Mouse (Mus musculus): ENCODE data around the gene Ednra. TPM values are rescaled to one million over a fixed set of nuclear protein-coding genes. Genes with fewer than 3 reads are reported as not detected.

Ednra gene
- 20.0 and 32.0 TPM in 2 replicates for polyA plus RNA-seq (2014; fragmentation: Nextera tagmentation; extraction: Ambion mirVana)

GRCm38 (mm10) chr8:77724046-77724930, at the start of gene Ednra:
Ednra (minus strand) TSS chr8:77724464.
- 2% methylated on average over 27 of the region's 27 CpGs for WGBS
- peak within 1 kb of the TSS; percentile 74 for H3K9ac ChIP-seq (ENCODE audit: low read length)
- peak within 1 kb of the TSS; percentile 75 for H3K27ac ChIP-seq (ENCODE audit: low read depth, low read length)
- peak; percentile 73 for DNase-seq (ENCODE audit: low spot score)
- H3K4me3 ChIP-seq (ENCODE audit: low read depth, low read length), result peak within 1 kb of the TSS; percentile 56
- no peaks in the 10 kb centered on the region for H3K9me3 ChIP-seq (ENCODE audit: control insufficient read depth, low read length)
- peak within 1 kb of the TSS; percentile 79 for H3K4me2 ChIP-seq (ENCODE audit: low read depth)
- peaks cover 3% of the 10 kb centered on the region; the same call in 1 of the 2 replicates for H3K4me1 ChIP-seq (ENCODE audit: control insufficient read depth, insufficient read depth, low read length)
- ATAC-seq (ENCODE audit: insufficient read depth, low FRiP score, low TSS enrichment), result peak; percentile 86
- H3K27me3 ChIP-seq (ENCODE audit: control insufficient read depth, insufficient read depth, low read length), result no peaks in the 10 kb centered on the region
- H3K36me3 ChIP-seq (ENCODE audit: control insufficient read depth, insufficient read depth, low read length), result no peaks in the 10 kb centered on the region

GRCm38 (mm10) chr8:77773831-77774230, 49.6 kb upstream of the Ednra start:
- H3K4me1 ChIP-seq (ENCODE audit: control insufficient read depth, insufficient read depth, low read length), result no peaks in the 10 kb centered on the region
- no peaks in the 10 kb centered on the region for H3K9me3 ChIP-seq (ENCODE audit: control insufficient read depth, low read length)
- DNase-seq (ENCODE audit: low spot score), result no peak
- H3K27ac ChIP-seq (ENCODE audit: low read depth, low read length), result no peak overlapping the region
- ATAC-seq (ENCODE audit: insufficient read depth, low FRiP score, low TSS enrichment), result no peak
- no peak overlapping the region for H3K9ac ChIP-seq (ENCODE audit: low read length)
- no peaks in the 10 kb centered on the region for H3K36me3 ChIP-seq (ENCODE audit: control insufficient read depth, insufficient read depth, low read length)
- no peaks in the 10 kb centered on the region for H3K27me3 ChIP-seq (ENCODE audit: control insufficient read depth, insufficient read depth, low read length)
- H3K4me2 ChIP-seq (ENCODE audit: low read depth), result no peak overlapping the region
- 62% methylated on average over 4 of the region's 4 CpGs for WGBS
- no peak overlapping the region for H3K4me3 ChIP-seq (ENCODE audit: low read depth, low read length)

- no peak overlapping the region for H3K4me3 ChIP-seq (ENCODE audit: low read depth, low read length)
- WGBS, result 80% methylated on average over 5 of the region's 5 CpGs
- ATAC-seq (ENCODE audit: insufficient read depth, low FRiP score, low TSS enrichment), result no peak
- no peak for DNase-seq (ENCODE audit: low spot score)
- H3K9ac ChIP-seq (ENCODE audit: low read length), result no peak overlapping the region
- no peaks in the 10 kb centered on the region for H3K36me3 ChIP-seq (ENCODE audit: control insufficient read depth, insufficient read depth, low read length)
- no peak overlapping the region for H3K4me2 ChIP-seq (ENCODE audit: low read depth)
- H3K27me3 ChIP-seq (ENCODE audit: control insufficient read depth, insufficient read depth, low read length), result no peaks in the 10 kb centered on the region
- no peak overlapping the region for H3K27ac ChIP-seq (ENCODE audit: low read depth, low read length)
- H3K4me1 ChIP-seq (ENCODE audit: control insufficient read depth, insufficient read depth, low read length), result no peaks in the 10 kb centered on the region
- H3K9me3 ChIP-seq (ENCODE audit: control insufficient read depth, low read length), result no peaks in the 10 kb centered on the region
Observed at GRCm38 (mm10) chr8:77773256-77773655, 49.0 kb upstream of the Ednra start.

GRCm38 (mm10) chr8:77772210-77772886, 48.1 kb upstream of the Ednra start:
- H3K27ac ChIP-seq (ENCODE audit: low read depth, low read length), result no peak overlapping the region
- no peaks in the 10 kb centered on the region for H3K27me3 ChIP-seq (ENCODE audit: control insufficient read depth, insufficient read depth, low read length)
- no peak overlapping the region for H3K4me2 ChIP-seq (ENCODE audit: low read depth)
- H3K9me3 ChIP-seq (ENCODE audit: control insufficient read depth, low read length), result no peaks in the 10 kb centered on the region
- no peaks in the 10 kb centered on the region for H3K4me1 ChIP-seq (ENCODE audit: control insufficient read depth, insufficient read depth, low read length)
- ATAC-seq (ENCODE audit: insufficient read depth, low FRiP score, low TSS enrichment), result no peak
- no peak overlapping the region for H3K9ac ChIP-seq (ENCODE audit: low read length)
- WGBS, result 67% methylated on average over 5 of the region's 5 CpGs
- H3K36me3 ChIP-seq (ENCODE audit: control insufficient read depth, insufficient read depth, low read length), result no peaks in the 10 kb centered on the region
- DNase-seq (ENCODE audit: low spot score), result peak; percentile 20
- H3K4me3 ChIP-seq (ENCODE audit: low read depth, low read length), result no peak overlapping the region

DNA sequence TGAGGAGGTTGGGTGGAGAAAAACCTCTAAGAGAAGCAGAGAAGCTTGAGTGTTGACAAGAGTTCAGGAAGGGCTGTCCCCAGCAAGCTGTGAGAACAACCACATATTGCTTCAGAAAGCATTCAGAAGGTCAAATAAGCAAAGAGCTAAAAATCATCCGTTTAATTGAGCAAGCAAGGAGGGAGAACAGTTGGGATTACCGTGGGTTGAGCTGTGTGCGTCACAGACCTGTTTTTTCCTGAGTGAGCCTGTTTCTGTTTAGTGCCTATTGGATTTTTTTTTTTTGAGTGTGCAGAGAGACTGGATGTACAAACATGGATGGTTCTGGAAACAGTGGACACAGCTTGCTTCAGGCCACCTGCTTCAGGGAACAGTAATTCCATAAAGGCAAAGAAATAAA, 46.7 kb upstream of the Ednra start:
- WGBS, result 86% methylated on average over 3 of the region's 3 CpGs
- DNase-seq (ENCODE audit: low spot score) (no peak), ATAC-seq (ENCODE audit: insufficient read depth, low FRiP score, low TSS enrichment) (no peak)
- H3K36me3 ChIP-seq (ENCODE audit: control insufficient read depth, insufficient read depth, low read length), result no peaks in the 10 kb centered on the region
- H3K9ac ChIP-seq (ENCODE audit: low read length), result no peak overlapping the region
- H3K4me1 ChIP-seq (ENCODE audit: control insufficient read depth, insufficient read depth, low read length), result no peaks in the 10 kb centered on the region
- H3K9me3 ChIP-seq (ENCODE audit: control insufficient read depth, low read length), result no peaks in the 10 kb centered on the region
- H3K4me3 ChIP-seq (ENCODE audit: low read depth, low read length), result no peak overlapping the region
- H3K4me2 ChIP-seq (ENCODE audit: low read depth), result no peak overlapping the region
- no peak overlapping the region for H3K27ac ChIP-seq (ENCODE audit: low read depth, low read length)
- H3K27me3 ChIP-seq (ENCODE audit: control insufficient read depth, insufficient read depth, low read length), result no peaks in the 10 kb centered on the region

GRCm38 (mm10) chr8:77768916-77769315, 44.7 kb upstream of the Ednra start:
- no peak for ATAC-seq (ENCODE audit: insufficient read depth, low FRiP score, low TSS enrichment)

GRCm38 (mm10) chr8:77764253-77764652, 40.0 kb upstream of the Ednra start:
- Histone ChIP-seq H3K4me1 (ENCODE audit: control insufficient read depth, insufficient read depth, low read length) (no peaks in the 10 kb centered on the region), H3K4me3 (ENCODE audit: low read depth, low read length) (no peak overlapping the region), H3K27ac (ENCODE audit: low read depth, low read length) (no peak overlapping the region), H3K9ac (ENCODE audit: low read length) (no peak overlapping the region), H3K9me3 (ENCODE audit: control insufficient read depth, low read length) (no peaks in the 10 kb centered on the region), H3K27me3 (ENCODE audit: control insufficient read depth, insufficient read depth, low read length) (no peaks in the 10 kb centered on the region), H3K36me3 (ENCODE audit: control insufficient read depth, insufficient read depth, low read length) (no peaks in the 10 kb centered on the region), H3K4me2 (ENCODE audit: low read depth) (no peak overlapping the region)
- DNase-seq (ENCODE audit: low spot score) (no peak), ATAC-seq (ENCODE audit: insufficient read depth, low FRiP score, low TSS enrichment) (no peak)
- 82% methylated on average over 8 of the region's 8 CpGs for WGBS

More at GRCm38 (mm10) chr8:77768916-77769315, 44.7 kb upstream of the Ednra start:
- no peak overlapping the region for H3K4me2 ChIP-seq (ENCODE audit: low read depth)
- no peaks in the 10 kb centered on the region for H3K4me1 ChIP-seq (ENCODE audit: control insufficient read depth, insufficient read depth, low read length)
- no peaks in the 10 kb centered on the region for H3K27me3 ChIP-seq (ENCODE audit: control insufficient read depth, insufficient read depth, low read length)
- no peak overlapping the region for H3K9ac ChIP-seq (ENCODE audit: low read length)
- no peak for DNase-seq (ENCODE audit: low spot score)
- no peak overlapping the region for H3K27ac ChIP-seq (ENCODE audit: low read depth, low read length)
- H3K9me3 ChIP-seq (ENCODE audit: control insufficient read depth, low read length), result no peaks in the 10 kb centered on the region
- 89% methylated on average over 5 of the region's 5 CpGs for WGBS
- H3K36me3 ChIP-seq (ENCODE audit: control insufficient read depth, insufficient read depth, low read length), result no peaks in the 10 kb centered on the region
- no peak overlapping the region for H3K4me3 ChIP-seq (ENCODE audit: low read depth, low read length)

GRCm38 (mm10) chr8:77762967-77763366, 38.7 kb upstream of the Ednra start:
- no peak overlapping the region for H3K4me3 ChIP-seq (ENCODE audit: low read depth, low read length)
- no peak overlapping the region for H3K27ac ChIP-seq (ENCODE audit: low read depth, low read length)
- H3K4me2 ChIP-seq (ENCODE audit: low read depth), result no peak overlapping the region
- 75% methylated on average over 3 of the region's 3 CpGs for WGBS
- H3K27me3 ChIP-seq (ENCODE audit: control insufficient read depth, insufficient read depth, low read length), result no peaks in the 10 kb centered on the region
- no peak for ATAC-seq (ENCODE audit: insufficient read depth, low FRiP score, low TSS enrichment)
- no peaks in the 10 kb centered on the region for H3K9me3 ChIP-seq (ENCODE audit: control insufficient read depth, low read length)
- DNase-seq (ENCODE audit: low spot score), result no peak
- no peaks in the 10 kb centered on the region for H3K4me1 ChIP-seq (ENCODE audit: control insufficient read depth, insufficient read depth, low read length)
- H3K9ac ChIP-seq (ENCODE audit: low read length), result no peak overlapping the region
- H3K36me3 ChIP-seq (ENCODE audit: control insufficient read depth, insufficient read depth, low read length), result no peaks in the 10 kb centered on the region
